Mouse (Mus musculus): ENCODE results near the gene Lnx1. TPM values are rescaled to one million over a fixed set of nuclear protein-coding genes. Genes with fewer than 3 reads are reported as not detected.

Gene Lnx1
- polyA plus RNA-seq, 1 experiment from 2014 or later = 5.0 TPM

DNA sequence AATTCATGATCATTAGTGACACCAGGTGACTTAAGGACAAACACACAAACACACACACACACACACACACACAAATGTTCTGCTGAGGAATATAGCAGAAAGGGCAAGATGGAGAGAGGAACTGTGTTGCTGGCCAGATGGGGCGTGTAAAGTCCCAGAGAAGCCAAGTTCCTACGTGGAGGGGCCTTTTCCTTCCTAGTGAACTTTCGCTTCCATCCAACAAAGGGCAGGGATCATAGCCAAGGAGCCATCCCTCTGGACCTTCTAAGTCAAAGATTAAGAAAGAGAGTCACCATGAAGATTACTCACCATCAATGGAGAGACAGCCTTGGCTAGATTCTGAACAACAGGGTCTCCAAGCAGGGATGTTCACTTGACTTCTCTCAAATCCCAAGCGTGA lies 7.5 kb upstream of the Lnx1 start:
- Histone ChIP-seq H3K36me3 (ENCODE audit: control insufficient read depth, insufficient read depth) (no peaks in the 10 kb centered on the region), H3K9ac (ENCODE audit: low read depth, low read length) (no peak overlapping the region), H3K4me2 (replicated peaks; ENCODE audit: low read depth) (no peak overlapping the region), H3K27ac (ENCODE audit: low read depth, low read length) (no peak overlapping the region), H3K4me1 (replicated peaks; ENCODE audit: control insufficient read depth, insufficient read depth, low read length) (no peaks in the 10 kb centered on the region), H3K4me3 (ENCODE audit: low read depth, low read length) (no peak overlapping the region), H3K9me3 (ENCODE audit: control insufficient read depth) (no peaks in the 10 kb centered on the region), H3K27me3 (replicated peaks; ENCODE audit: control insufficient read depth, insufficient read depth, low read length) (no peaks in the 10 kb centered on the region)
- no peak for TF ChIP-seq CTCF (IDR thresholded peaks at IDR 0.05; ENCODE audit: low read depth)
- WGBS = 88% methylated on average over 4 of the region's 4 CpGs
- no peak for ATAC-seq

DNA sequence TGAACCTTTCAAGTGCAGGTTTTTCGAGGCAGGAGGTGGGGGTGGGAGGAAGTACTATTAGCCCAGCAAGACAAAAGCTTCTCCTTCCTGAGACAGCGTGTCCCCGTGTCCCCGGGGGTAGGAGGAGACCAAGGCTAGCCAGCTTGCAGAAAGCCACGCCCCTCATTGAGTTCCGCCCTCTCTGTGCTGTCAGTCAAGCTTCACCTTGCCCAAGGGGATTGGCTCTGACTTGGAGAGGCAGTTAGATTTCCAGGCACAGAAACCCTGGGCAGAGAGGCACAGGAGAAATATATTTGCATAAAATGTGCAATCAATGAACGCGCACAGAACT lies 1.7 kb upstream of the Lnx1 start:
- ATAC-seq = peak; percentile 86
- 3% methylated on average over 8 of the region's 8 CpGs for WGBS
- no peak for TF ChIP-seq CTCF (IDR thresholded peaks at IDR 0.05; ENCODE audit: low read depth)

DNA sequence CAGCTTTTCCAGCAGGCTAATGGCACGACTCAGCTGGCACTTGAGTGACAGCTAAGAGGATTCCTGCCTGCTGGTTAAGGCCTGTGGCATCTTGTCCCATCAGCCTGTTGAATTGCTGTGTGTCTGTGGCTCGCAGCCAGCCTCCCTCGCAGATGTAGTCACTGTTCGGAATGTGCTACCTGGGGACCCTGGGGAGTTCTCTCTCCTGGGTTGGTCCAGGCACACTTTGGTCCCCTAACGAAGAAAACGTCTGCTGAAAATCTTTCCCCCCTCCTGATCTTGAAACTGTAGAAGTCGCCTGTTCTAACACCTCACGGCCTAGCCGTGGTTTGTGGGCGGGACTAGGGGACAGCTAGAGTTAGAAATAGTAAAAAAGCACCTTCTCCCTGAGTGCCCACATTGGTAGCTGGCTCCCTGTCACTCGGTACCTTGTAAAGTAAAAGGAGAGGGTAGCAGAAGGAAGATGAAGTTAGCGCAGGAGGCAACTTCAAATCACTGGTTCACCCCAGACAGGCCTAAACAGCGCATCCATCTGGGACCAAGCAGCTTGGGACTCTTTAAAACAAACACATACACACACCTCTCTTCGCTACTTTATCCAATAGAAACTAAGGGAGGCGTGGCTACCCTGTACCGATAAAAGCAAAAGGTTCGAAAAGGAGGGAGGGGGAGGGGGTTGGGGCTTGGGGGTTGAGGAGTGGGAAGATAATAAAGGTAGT lies 1.2 kb upstream of the Lnx1 start:
- no peaks in the 10 kb centered on the region for H3K27me3 ChIP-seq (replicated peaks; ENCODE audit: control insufficient read depth, insufficient read depth, low read length)
- peak overlapping the region; percentile 43; the same call in 1 of the 2 replicates for H3K27ac ChIP-seq (ENCODE audit: low read depth, low read length)
- H3K4me3 ChIP-seq (ENCODE audit: low read depth, low read length) = peak overlapping the region; percentile 33
- no peaks in the 10 kb centered on the region for H3K9me3 ChIP-seq (ENCODE audit: control insufficient read depth)
- no peak for TF ChIP-seq CTCF (IDR thresholded peaks at IDR 0.05; ENCODE audit: low read depth)
- H3K9ac ChIP-seq (ENCODE audit: low read depth, low read length) = no peak overlapping the region; the same call in 1 of the 2 replicates
- 27% methylated on average over 17 of the region's 17 CpGs for WGBS
- H3K36me3 ChIP-seq (ENCODE audit: control insufficient read depth, insufficient read depth) = no peaks in the 10 kb centered on the region
- no peaks in the 10 kb centered on the region; the same call in 1 of the 2 replicates for H3K4me1 ChIP-seq (replicated peaks; ENCODE audit: control insufficient read depth, insufficient read depth, low read length)
- peak overlapping the region; percentile 62 for H3K4me2 ChIP-seq (replicated peaks; ENCODE audit: low read depth)
- peak; percentile 63 for ATAC-seq

More for the DNA sequence above, 1.7 kb upstream of the Lnx1 start:
- Histone ChIP-seq H3K4me2 (replicated peaks; ENCODE audit: low read depth) (peak overlapping the region; percentile 62), H3K4me1 (replicated peaks; ENCODE audit: control insufficient read depth, insufficient read depth, low read length) (no peaks in the 10 kb centered on the region; the same call in 1 of the 2 replicates), H3K4me3 (ENCODE audit: low read depth, low read length) (peak overlapping the region; percentile 33), H3K27me3 (replicated peaks; ENCODE audit: control insufficient read depth, insufficient read depth, low read length) (no peaks in the 10 kb centered on the region), H3K9me3 (ENCODE audit: control insufficient read depth) (no peaks in the 10 kb centered on the region), H3K9ac (ENCODE audit: low read depth, low read length) (peak overlapping the region; percentile 12; the same call in 1 of the 2 replicates), H3K27ac (ENCODE audit: low read depth, low read length) (peak overlapping the region; percentile 43; the same call in 1 of the 2 replicates), H3K36me3 (ENCODE audit: control insufficient read depth, insufficient read depth) (no peaks in the 10 kb centered on the region)

DNA sequence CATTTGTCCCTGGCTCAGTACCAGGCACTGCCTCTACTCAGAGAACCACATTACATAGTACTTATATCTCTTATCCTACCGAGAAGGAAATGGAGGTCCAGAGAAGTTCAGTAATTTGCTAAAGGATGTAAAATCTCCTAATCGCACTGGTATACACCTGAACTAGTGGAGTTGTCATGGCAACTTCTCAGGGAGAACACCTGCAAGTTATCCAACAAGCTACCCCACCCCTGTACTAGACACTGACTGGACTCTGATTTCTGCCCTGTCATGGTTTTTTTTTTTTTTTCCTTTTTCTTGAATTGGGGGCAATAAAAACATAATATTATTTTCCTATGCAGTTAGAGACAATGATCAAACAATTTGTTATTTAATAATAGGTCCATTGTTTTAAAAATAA lies 1.8 kb downstream of the Lnx1 start:
- TF ChIP-seq CTCF (IDR thresholded peaks at IDR 0.05; ENCODE audit: low read depth) = no peak
- Histone ChIP-seq H3K4me2 (replicated peaks; ENCODE audit: low read depth) (peak overlapping the region; percentile 43; the same call in 1 of the 2 replicates), H3K36me3 (ENCODE audit: control insufficient read depth, insufficient read depth) (0 out of 2 replicates have a peak, but pooled peaks cover 3% of the 10 kb centered on the region), H3K4me1 (replicated peaks; ENCODE audit: control insufficient read depth, insufficient read depth, low read length) (no peaks in the 10 kb centered on the region; the same call in 1 of the 2 replicates), H3K4me3 (ENCODE audit: low read depth, low read length) (peak overlapping the region; percentile 4; the same call in 1 of the 2 replicates), H3K9ac (ENCODE audit: low read depth, low read length) (no peak overlapping the region), H3K9me3 (ENCODE audit: control insufficient read depth) (no peaks in the 10 kb centered on the region), H3K27ac (ENCODE audit: low read depth, low read length) (peak overlapping the region; percentile 58), H3K27me3 (replicated peaks; ENCODE audit: control insufficient read depth, insufficient read depth, low read length) (no peaks in the 10 kb centered on the region)
- 34% methylated on average over 2 of the region's 2 CpGs for WGBS
- peak; percentile 73 for ATAC-seq

DNA sequence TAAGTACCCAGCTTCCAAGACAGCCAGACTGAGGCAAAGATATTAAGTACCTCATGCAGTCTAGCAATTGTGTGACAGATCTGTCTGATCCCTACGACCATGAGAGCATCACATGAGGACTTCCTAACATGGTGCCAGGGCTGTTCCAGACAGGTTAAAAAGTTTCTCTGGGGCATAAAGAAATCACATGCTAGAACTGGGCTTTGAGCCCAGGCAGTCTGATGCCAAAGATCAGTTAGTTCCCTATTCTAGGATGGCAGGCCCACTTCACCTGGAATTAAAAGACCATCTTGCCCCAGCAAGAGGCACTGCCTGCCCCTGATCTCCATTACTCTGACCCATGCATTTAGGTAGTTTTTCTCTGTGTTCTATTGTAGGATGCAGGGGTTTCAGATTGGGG lies 3.0 kb downstream of the Lnx1 start:
- H3K9ac ChIP-seq (ENCODE audit: low read depth, low read length) = no peak overlapping the region
- TF ChIP-seq CTCF (IDR thresholded peaks at IDR 0.05; ENCODE audit: low read depth) = no peak
- no peak for ATAC-seq

DNA sequence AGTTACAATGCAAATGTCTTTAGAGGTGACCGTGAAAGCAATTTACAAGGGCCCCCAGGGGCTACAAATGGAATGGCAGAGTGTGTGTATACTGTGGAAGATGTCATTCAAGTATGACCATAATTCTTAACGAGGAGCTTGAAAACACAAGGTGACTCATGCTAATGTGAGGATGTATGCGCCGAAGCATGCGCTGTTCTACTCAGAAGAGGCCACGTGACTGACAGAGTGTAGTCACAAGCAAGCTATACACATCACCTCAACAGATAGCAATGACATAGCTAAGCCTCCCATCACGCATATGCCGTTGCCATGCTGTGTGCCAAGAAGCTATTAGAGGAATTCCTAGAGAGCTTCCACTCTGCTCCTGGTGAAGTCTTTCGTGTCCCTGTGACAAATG lies 5.2 kb downstream of the Lnx1 start:
- no peak overlapping the region for H3K4me3 ChIP-seq (ENCODE audit: low read depth, low read length)
- no peaks in the 10 kb centered on the region for H3K27me3 ChIP-seq (replicated peaks; ENCODE audit: control insufficient read depth, insufficient read depth, low read length)
- 0 out of 2 replicates have a peak, but pooled peaks cover 3% of the 10 kb centered on the region for H3K36me3 ChIP-seq (ENCODE audit: control insufficient read depth, insufficient read depth)
- TF ChIP-seq CTCF (IDR thresholded peaks at IDR 0.05; ENCODE audit: low read depth) = no peak
- no peak for ATAC-seq
- no peak overlapping the region for H3K9ac ChIP-seq (ENCODE audit: low read depth, low read length)
- H3K4me1 ChIP-seq (replicated peaks; ENCODE audit: control insufficient read depth, insufficient read depth, low read length) = no peaks in the 10 kb centered on the region; the same call in 1 of the 2 replicates
- 87% methylated on average over 9 of the region's 9 CpGs for WGBS
- no peaks in the 10 kb centered on the region for H3K9me3 ChIP-seq (ENCODE audit: control insufficient read depth)
- no peak overlapping the region for H3K27ac ChIP-seq (ENCODE audit: low read depth, low read length)
- no peak overlapping the region for H3K4me2 ChIP-seq (replicated peaks; ENCODE audit: low read depth)

More for the DNA sequence above, 3.0 kb downstream of the Lnx1 start:
- H3K4me2 ChIP-seq (replicated peaks; ENCODE audit: low read depth) = no peak overlapping the region
- no peaks in the 10 kb centered on the region for H3K9me3 ChIP-seq (ENCODE audit: control insufficient read depth)
- no peak overlapping the region for H3K4me3 ChIP-seq (ENCODE audit: low read depth, low read length)
- no peaks in the 10 kb centered on the region; the same call in 1 of the 2 replicates for H3K4me1 ChIP-seq (replicated peaks; ENCODE audit: control insufficient read depth, insufficient read depth, low read length)
- WGBS = 94% methylated on average over 1 of the region's 1 CpGs
- H3K27me3 ChIP-seq (replicated peaks; ENCODE audit: control insufficient read depth, insufficient read depth, low read length) = no peaks in the 10 kb centered on the region
- H3K36me3 ChIP-seq (ENCODE audit: control insufficient read depth, insufficient read depth) = 0 out of 2 replicates have a peak, but pooled peaks cover 3% of the 10 kb centered on the region
- H3K27ac ChIP-seq (ENCODE audit: low read depth, low read length) = no peak overlapping the region
